Mouse (Mus musculus): ENCODE results near the gene Gbe1.

DNA sequence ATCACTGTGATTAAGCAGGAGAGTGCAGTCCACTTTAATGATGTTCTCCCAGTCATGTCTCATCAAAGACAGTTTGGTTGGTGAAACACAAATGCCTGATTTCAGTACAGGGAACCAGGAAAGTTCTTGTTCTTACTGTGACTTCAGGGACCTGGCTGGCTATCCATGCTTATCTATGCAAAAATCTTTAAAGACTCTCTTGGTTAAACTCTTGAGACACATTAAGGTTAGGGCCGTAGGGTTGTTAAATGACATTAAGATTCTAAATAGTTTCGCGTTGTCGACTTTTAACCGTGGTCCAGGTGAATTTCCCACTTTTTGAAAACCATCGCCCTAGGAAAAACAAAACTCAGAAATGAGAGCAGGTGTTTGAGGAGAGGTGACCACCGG is 258 bp upstream of the Gbe1 start:
- no peak for TF ChIP-seq CTCF (IDR thresholded peaks at IDR 0.05; ENCODE audit: insufficient read depth, low read length)
- no peak for TF ChIP-seq POLR2A (IDR thresholded peaks at IDR 0.05; ENCODE audit: borderline replicate concordance, extremely low read depth, low read depth, low read length)
